Mouse (Mus musculus) ES-Bruce4 (cell line): ENCODE measurements at regions not wholly inside any gene's neighbourhood (a gene's known extent, or its start where the extent isn't known, plus 50 kb on each side); places are given as distances from the start of the nearest gene placed in this dataset.

Source experiments
- CTCF ChIP-seq: IDR thresholded peaks from one replicate; pipeline ENCODE4 v1.8.1; 2011; ENCODE audit warnings: low read depth, low read length
- EP300 ChIP-seq: IDR thresholded peaks from 2 replicates; pipeline ENCODE4 v1.6.1; 2011; ENCODE audit warnings: low read depth, low read length; ENCODE audit not compliant: insufficient read depth
- POLR2A ChIP-seq: IDR thresholded peaks from one replicate; pipeline ENCODE4 v1.8.1; 2011; ENCODE audit warnings: low read length; ENCODE audit not compliant: insufficient read depth

DNA sequence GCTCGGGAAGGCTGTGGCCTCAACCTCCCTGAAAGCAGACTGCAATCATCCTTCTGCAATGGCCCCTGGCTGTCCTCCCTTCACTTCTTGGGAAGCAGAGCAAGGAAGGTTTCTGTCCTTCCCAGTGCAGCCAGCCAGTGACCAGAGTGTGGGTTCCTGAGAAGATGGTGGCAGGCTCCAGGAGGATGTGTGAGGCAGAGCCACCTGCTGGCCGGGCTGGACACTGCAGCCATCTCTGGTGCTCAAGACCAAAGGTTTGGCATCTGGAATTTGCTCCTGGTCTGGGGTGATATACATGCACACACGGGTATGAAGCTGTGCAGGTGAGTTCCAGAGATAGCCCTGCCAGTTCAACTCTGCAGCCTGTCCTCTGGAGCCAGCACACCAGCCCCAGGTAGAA, 227.2 kb upstream of the Irx4 start:
- TF ChIP-seq EP300 (no peak), CTCF (peak; percentile 93), POLR2A (no peak)
